Mouse (Mus musculus): ENCODE measurements around the gene Il12a.

GRCm38 (mm10) chr3:68666377-68666776 lies 24.1 kb upstream of the Il12a start:
- TF ChIP-seq MYOD1 (IDR thresholded peaks at IDR 0.05; ENCODE audit: control insufficient read depth in 1 of 3, insufficient read length in 2 of 3, low read depth in 2 of 3): no peak
- TF ChIP-seq POLR2A (IDR thresholded peaks at IDR 0.05; ENCODE audit: insufficient read length, low read depth): no peak
- no peak for TF ChIP-seq MYOG (IDR thresholded peaks at IDR 0.05; ENCODE audit: control insufficient read depth in 1 of 3, insufficient read depth in 1 of 3, insufficient read length in 2 of 3, low read depth in 2 of 3)
- TF ChIP-seq SRF (IDR thresholded peaks at IDR 0.05; ENCODE audit: control insufficient read depth, insufficient read length, low read depth): no peak
- no peak for TF ChIP-seq USF1 (IDR thresholded peaks at IDR 0.05; ENCODE audit: low read depth)
- TF ChIP-seq TCF3 (IDR thresholded peaks at IDR 0.05; ENCODE audit: insufficient read length, low read depth): no peak
- no peak for TF ChIP-seq TCF12 (IDR thresholded peaks at IDR 0.05; ENCODE audit: insufficient read depth, poor library complexity, severe bottlenecking)
- no peak for TF ChIP-seq MAX (IDR thresholded peaks at IDR 0.05; ENCODE audit: low read depth)
